Mouse (Mus musculus) heart, embryonic 13.5 days (tissue): Measurements from ENCODE around the gene Smpd4. TPM values are rescaled to one million over a fixed set of nuclear protein-coding genes. Genes with fewer than 3 reads are reported as not detected.

ENCODE experiments used
- ATAC-seq: fragments of 200-750 bp; cut with Nextera tagmentation; 2 replicates; pipeline ENCODE4 v1.8.0; 2017; ENCODE audit warnings: moderate TSS enrichment; ENCODE audit not compliant: insufficient number of reproducible peaks, low FRiP score, low TSS enrichment; ENCODE audit errors: extremely low read depth
- H3K27ac ChIP-seq: fragments of 300-500 bp; sonication (generic); replicated peaks from 2 replicates; pipeline ENCODE4 v1.5.1; 2015; ENCODE audit warnings: moderate library complexity, mild to moderate bottlenecking, inconsistent platforms
- H3K27me3 ChIP-seq: fragments of 300-500 bp; sonication (generic); replicated peaks from 2 replicates; pipeline ENCODE4 v1.6.1; 2015; ENCODE audit warnings: mild to moderate bottlenecking, inconsistent platforms
- H3K36me3 ChIP-seq: fragments of 300-500 bp; sonication (generic); 2 replicates; pipeline ENCODE4 v1.6.1; 2015; ENCODE audit warnings: mild to moderate bottlenecking, inconsistent platforms
- H3K4me1 ChIP-seq: fragments of 300-500 bp; sonication (generic); 2 replicates; pipeline ENCODE4 v1.6.1; 2015; ENCODE audit warnings: inconsistent platforms
- H3K4me2 ChIP-seq: fragments of 300-500 bp; sonication (generic); 2 replicates; pipeline ENCODE4 v1.6.1; 2015; ENCODE audit warnings: inconsistent platforms, mild to moderate bottlenecking, moderate library complexity
- H3K4me3 ChIP-seq: fragments of 300-500 bp; sonication (generic); 2 replicates; pipeline ENCODE4 v1.5.1; 2015; ENCODE audit warnings: moderate library complexity, mild to moderate bottlenecking, inconsistent platforms
- H3K9ac ChIP-seq: fragments of 300-500 bp; sonication (generic); 2 replicates; pipeline ENCODE4 v1.6.1; 2015; ENCODE audit warnings: inconsistent platforms, mild to moderate bottlenecking, moderate library complexity
- H3K9me3 ChIP-seq: fragments of 300-500 bp; sonication (generic); 2 replicates; pipeline ENCODE4 v1.6.1; 2016; ENCODE audit warnings: inconsistent platforms
- WGBS: fragments of 180-500 bp; shearing (Covaris S2); methylation state at CpG from one replicate; pipeline ENCODE4 v1.1.7; 2015; ENCODE audit warnings: mixed read lengths; 5-methylcytosine and 5-hydroxymethylcytosine counted together
- polyA plus RNA-seq: library from polyadenylated mRNA; unstranded; fragments of >200 nt; fragmentation: Nextera tagmentation; extraction: Ambion mirVana; gene quantifications from 2 replicates; pipeline ENCODE4 v1.2.1, GENCODE M21; 2015

The Smpd4 gene
- polyA plus RNA-seq, 1 experiment from 2014 or later: 23.8 TPM

DNA sequence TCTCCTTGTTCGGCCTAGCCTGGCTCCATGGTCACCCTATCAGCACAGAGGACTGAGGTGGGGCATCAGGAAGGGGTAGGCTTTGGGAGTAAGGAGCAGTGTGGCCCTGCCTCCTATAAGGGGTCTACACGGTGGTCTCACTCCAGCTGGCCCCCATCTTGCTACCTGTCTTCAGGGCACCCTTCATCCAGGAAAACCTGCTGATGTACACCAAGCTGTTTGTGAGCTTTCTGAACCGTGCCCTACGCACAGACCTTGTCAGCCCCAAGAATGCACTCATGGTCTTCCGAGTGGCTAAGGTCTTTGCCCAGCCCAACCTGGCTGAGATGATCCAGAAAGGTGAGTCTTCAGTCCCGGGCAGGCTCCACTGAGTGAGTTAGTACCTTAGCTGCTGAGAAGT, 20.8 kb downstream of the Smpd4 start:
- H3K9ac ChIP-seq: no peak overlapping the region
- H3K27me3 ChIP-seq: no peaks in the 10 kb centered on the region
- no peak for ATAC-seq
- WGBS: 91% methylated on average over 6 of the region's 6 CpGs
- no peak overlapping the region for H3K4me3 ChIP-seq
- no peak overlapping the region for H3K4me2 ChIP-seq
- no peaks in the 10 kb centered on the region for H3K9me3 ChIP-seq
- H3K36me3 ChIP-seq: peaks cover 75% of the 10 kb centered on the region
- peaks cover 31% of the 10 kb centered on the region for H3K4me1 ChIP-seq
- no peak overlapping the region for H3K27ac ChIP-seq

- no peaks in the 10 kb centered on the region for H3K9me3 ChIP-seq
- peaks cover 27% of the 10 kb centered on the region for H3K4me1 ChIP-seq
- H3K36me3 ChIP-seq: peaks cover 70% of the 10 kb centered on the region
- no peak overlapping the region for H3K9ac ChIP-seq
- H3K4me2 ChIP-seq: no peak overlapping the region
- H3K27me3 ChIP-seq: no peaks in the 10 kb centered on the region
- no peak overlapping the region for H3K4me3 ChIP-seq
- no peak overlapping the region for H3K27ac ChIP-seq
- ATAC-seq: no peak
- 93% methylated on average over 9 of the region's 9 CpGs for WGBS
Observed at GRCm38 (mm10) chr16:17640706-17641105, 21.6 kb downstream of the Smpd4 start.

DNA sequence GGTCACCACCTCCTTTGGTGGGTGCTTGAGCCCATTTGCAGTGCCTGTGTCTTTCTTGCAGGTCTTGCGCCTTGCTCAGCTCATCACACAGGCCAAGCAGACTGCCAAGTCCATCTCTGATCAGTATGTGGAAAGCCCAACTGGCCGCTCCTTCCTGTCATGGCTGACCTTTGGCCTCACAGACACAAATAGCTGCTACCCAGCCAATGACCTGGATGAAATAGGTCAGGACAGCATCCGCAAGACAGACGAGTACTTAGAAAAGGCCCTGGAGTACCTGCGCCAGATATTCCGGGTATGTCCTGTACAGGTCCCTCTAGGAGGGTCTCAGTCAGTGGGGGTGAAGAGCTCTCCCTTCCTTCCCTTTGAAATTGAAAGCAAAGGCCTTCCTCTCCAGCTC, 22.1 kb downstream of the Smpd4 start:
- ATAC-seq: no peak

DNA sequence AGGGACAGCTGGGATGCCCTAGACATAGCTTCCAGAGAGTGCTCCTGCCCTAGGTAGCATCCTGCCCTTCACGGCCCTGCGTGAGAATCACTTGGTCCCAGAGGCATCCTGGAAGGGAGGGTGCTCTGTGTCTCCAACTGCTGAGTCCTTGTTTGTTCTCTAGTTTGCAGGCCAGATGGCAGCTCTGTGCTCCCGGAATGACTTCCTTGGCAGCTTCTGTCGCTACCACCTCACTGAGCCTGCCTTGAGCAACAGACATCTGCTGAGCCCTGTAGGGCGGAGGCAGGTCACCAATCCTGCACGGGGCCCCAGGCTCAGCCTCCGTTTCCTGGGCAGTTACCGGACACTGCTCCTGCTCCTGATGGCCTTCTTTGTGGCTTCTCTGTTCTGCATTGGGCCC, 23.2 kb downstream of the Smpd4 start:
- no peak overlapping the region for H3K4me2 ChIP-seq
- peaks cover 64% of the 10 kb centered on the region for H3K36me3 ChIP-seq
- no peak overlapping the region for H3K9ac ChIP-seq
- no peak for ATAC-seq
- 88% methylated on average over 8 of the region's 8 CpGs for WGBS
- H3K9me3 ChIP-seq: no peaks in the 10 kb centered on the region
- H3K4me1 ChIP-seq: peaks cover 22% of the 10 kb centered on the region
- no peak overlapping the region for H3K27ac ChIP-seq
- H3K27me3 ChIP-seq: no peaks in the 10 kb centered on the region
- no peak overlapping the region for H3K4me3 ChIP-seq

More for the DNA sequence above, 22.1 kb downstream of the Smpd4 start:
- H3K27me3 ChIP-seq: no peaks in the 10 kb centered on the region
- no peak overlapping the region for H3K4me3 ChIP-seq
- WGBS: 79% methylated on average over 6 of the region's 6 CpGs
- H3K9ac ChIP-seq: no peak overlapping the region
- H3K27ac ChIP-seq: no peak overlapping the region
- H3K4me1 ChIP-seq: peaks cover 25% of the 10 kb centered on the region
- no peaks in the 10 kb centered on the region for H3K9me3 ChIP-seq
- H3K36me3 ChIP-seq: peaks cover 65% of the 10 kb centered on the region
- no peak overlapping the region for H3K4me2 ChIP-seq

DNA sequence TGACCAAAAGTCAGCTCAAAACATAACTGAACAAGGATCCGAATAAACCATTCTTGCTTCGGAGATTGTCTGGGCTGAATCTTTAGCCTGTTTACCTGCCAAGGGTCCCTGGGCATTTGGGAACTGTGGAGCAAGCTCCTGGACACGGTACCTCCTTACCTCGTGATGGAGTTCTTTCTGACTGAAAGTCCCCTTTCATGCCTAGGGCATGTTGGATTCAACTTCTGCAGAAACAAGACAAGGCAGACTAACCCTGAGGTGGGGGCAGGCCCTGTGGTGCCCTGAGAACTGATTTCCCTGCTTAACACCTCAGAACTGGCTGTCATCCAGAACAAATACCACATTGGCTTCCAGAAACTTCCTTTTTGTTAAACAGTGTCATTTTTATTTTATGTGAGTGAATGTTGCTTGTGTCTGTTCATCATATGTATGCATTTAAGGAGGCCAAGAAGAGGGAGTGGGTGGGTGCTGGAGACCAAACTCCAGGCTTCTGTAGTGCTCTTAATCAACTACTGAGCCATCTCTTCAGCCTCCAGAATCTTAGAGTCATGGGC, 24.4 kb downstream of the Smpd4 start:
- H3K4me1 ChIP-seq: peaks cover 13% of the 10 kb centered on the region
- no peak for ATAC-seq

DNA sequence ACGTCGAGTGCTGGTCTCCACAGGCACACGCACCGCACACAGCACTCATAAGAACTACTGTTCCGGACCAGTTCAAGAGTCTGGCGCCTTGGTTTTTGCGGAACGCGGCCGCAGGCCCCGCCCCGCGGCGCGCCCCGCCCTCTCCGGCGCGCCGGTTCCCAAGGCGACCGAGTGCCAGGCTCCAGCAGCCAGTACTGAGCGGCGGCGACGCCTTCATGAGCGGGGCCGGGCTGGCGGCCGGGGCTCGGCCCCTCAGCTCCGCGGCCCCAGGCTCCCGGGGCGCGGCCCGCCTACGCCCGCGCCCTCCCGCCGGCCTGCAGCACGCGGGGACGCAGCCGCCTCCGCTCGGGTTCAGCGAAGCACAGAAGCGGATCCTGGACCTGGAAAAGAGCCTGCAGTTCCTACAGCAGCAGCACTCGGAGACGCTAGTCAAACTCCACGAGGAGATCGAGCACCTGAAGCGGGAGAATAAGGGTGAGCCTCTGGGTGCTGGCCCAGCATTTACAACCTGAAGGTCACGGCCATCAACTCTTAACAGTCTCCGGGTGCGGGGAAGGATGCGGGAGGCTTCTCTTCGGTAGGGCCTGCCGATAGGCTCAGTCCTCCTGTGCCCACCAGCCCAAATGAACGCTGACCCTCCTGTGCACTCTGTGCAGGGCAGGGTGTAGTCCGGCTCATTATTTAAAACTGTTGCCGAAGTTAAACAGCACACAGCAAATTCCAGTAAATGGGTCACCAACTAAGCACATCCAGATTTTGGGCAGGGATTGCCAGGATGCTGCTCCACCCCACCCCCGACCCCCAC, 27.4 kb downstream of the Smpd4 start, which contains the start of gene Ccdc74a:
Gene Ccdc74a (plus strand): TSS at position 161 of the 805 bp plus-strand sequence.
- 0 out of 2 replicates have a peak within 1 kb of the TSS, but pooled peaks have one; percentile 41 for H3K27ac ChIP-seq

More for the DNA sequence above, 24.4 kb downstream of the Smpd4 start:
- H3K27ac ChIP-seq: no peak overlapping the region
- H3K9ac ChIP-seq: no peak overlapping the region
- 89% methylated on average over 4 of the region's 4 CpGs for WGBS
- no peak overlapping the region for H3K4me2 ChIP-seq
- H3K27me3 ChIP-seq: no peaks in the 10 kb centered on the region
- no peaks in the 10 kb centered on the region for H3K9me3 ChIP-seq
- H3K4me3 ChIP-seq: no peak overlapping the region
- peaks cover 54% of the 10 kb centered on the region for H3K36me3 ChIP-seq

DNA sequence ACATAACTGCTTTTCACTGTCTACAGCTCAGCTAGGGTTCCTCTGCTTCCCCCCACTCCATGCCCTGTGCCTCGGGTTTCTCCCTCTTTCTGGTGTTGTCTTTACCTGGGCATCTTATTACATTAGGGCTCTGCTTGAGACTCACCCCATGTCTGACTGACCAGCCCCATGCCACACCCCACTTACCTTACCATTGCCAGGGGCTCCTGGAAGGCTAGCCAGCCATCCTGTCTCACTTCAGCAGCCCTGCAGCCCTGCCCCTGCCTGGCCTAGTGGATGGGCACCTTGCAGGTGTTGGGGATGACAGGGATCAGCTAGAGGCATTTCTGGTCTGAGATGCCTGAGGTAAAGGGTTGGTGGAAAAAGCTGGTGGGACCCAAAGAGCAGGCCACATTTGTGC, 28.0 kb downstream of the Smpd4 start:
- Histone ChIP-seq H3K4me1 (peaks cover 13% of the 10 kb centered on the region), H3K4me2 (peak overlapping the region; percentile 92), H3K27me3 (no peaks in the 10 kb centered on the region), H3K9ac (peak overlapping the region; percentile 81), H3K4me3 (peak overlapping the region; percentile 63), H3K27ac (no peak overlapping the region), H3K9me3 (no peaks in the 10 kb centered on the region), H3K36me3 (peaks cover 49% of the 10 kb centered on the region)
- no peak for ATAC-seq
- 33% methylated on average over 1 of the region's 1 CpGs for WGBS

More for the DNA sequence above, 27.4 kb downstream of the Smpd4 start, which contains the start of gene Ccdc74a:
- Histone ChIP-seq H3K9ac (peak within 1 kb of the TSS; percentile 81), H3K4me2 (peak within 1 kb of the TSS; percentile 92), H3K4me3 (peak within 1 kb of the TSS; percentile 63), H3K4me1 (peaks cover 13% of the 10 kb centered on the region), H3K9me3 (no peaks in the 10 kb centered on the region), H3K36me3 (peaks cover 47% of the 10 kb centered on the region), H3K27me3 (no peaks in the 10 kb centered on the region)
- peak; percentile 91 for ATAC-seq
- 3% methylated on average over 63 of the region's 65 CpGs for WGBS

GRCm38 (mm10) chr16:17647566-17648340, 28.6 kb downstream of the Smpd4 start:
- H3K4me3 ChIP-seq: no peak overlapping the region
- H3K36me3 ChIP-seq: peaks cover 49% of the 10 kb centered on the region
- no peak overlapping the region for H3K4me2 ChIP-seq
- H3K4me1 ChIP-seq: peaks cover 14% of the 10 kb centered on the region
- H3K9me3 ChIP-seq: no peaks in the 10 kb centered on the region
- no peaks in the 10 kb centered on the region for H3K27me3 ChIP-seq
- no peak overlapping the region for H3K9ac ChIP-seq
- H3K27ac ChIP-seq: no peak overlapping the region
- WGBS: 87% methylated on average over 10 of the region's 10 CpGs
- no peak for ATAC-seq

DNA sequence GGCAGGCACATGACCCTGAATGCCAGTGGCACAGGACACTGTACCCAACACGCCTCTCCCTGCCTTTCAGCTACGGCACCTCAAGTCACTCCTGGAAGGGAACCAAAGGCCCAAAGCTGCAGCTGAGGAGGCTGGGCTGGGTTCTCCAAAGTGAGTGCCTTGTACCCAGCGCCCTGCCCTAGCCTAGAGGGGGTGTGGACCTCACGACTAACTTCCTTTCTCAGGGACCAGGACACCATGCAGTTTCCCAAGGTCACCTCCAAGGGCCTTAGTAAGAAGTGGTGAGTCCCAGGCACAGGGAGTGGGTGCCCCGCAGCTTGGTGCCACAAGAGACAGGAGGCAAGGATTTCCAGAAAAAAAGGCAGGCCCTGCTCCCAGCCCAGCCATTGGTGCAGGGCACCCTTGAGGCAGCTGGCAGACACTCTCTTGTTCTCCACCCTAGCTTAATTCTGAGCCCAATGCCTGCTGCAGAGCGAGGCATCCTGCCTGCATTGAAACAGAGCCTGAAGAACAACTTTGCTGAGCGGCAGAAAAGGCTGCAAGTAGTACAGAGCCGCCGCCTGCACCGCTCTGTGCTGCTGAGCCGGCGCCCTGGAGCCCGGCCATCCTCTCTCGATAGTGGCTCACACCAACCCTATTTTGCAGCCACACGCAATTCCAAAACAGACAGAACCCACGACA, 30.9 kb downstream of the Smpd4 start:
- Histone ChIP-seq H3K9me3 (no peaks in the 10 kb centered on the region), H3K4me1 (peaks cover 18% of the 10 kb centered on the region), H3K4me3 (no peak overlapping the region), H3K4me2 (no peak overlapping the region), H3K36me3 (peaks cover 61% of the 10 kb centered on the region), H3K27me3 (no peaks in the 10 kb centered on the region), H3K9ac (no peak overlapping the region), H3K27ac (no peak overlapping the region)
- 83% methylated on average over 16 of the region's 16 CpGs for WGBS
- ATAC-seq: no peak

GRCm38 (mm10) chr16:17650711-17651110, 31.6 kb downstream of the Smpd4 start:
- H3K4me3 ChIP-seq: no peak overlapping the region
- no peak for ATAC-seq
- 95% methylated on average over 1 of the region's 1 CpGs for WGBS
- H3K9ac ChIP-seq: no peak overlapping the region
- no peaks in the 10 kb centered on the region for H3K27me3 ChIP-seq
- H3K4me1 ChIP-seq: peaks cover 19% of the 10 kb centered on the region
- no peaks in the 10 kb centered on the region for H3K9me3 ChIP-seq
- no peak overlapping the region for H3K4me2 ChIP-seq
- no peak overlapping the region for H3K27ac ChIP-seq
- H3K36me3 ChIP-seq: peaks cover 68% of the 10 kb centered on the region

DNA sequence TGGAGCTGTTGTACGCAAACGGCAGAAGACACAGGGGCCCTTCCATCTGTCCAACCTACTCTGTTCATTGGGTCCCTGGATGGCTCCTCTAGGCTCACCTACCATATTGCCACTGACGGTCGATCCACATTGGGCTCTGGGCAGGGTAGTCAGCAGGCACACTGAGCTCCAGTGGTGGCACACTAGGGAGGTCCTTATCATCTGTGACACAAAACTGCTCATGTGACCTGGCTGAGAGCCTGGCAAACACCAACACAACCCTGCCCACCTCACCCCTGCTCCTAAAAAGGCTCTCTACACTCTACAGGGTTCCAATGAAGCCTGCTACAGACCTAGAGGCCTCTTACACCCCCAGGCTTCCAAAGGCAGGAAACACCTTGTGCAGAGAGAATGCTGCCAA, 33.5 kb downstream of the Smpd4 start:
- peaks cover 75% of the 10 kb centered on the region for H3K36me3 ChIP-seq
- ATAC-seq: no peak
- H3K4me1 ChIP-seq: peaks cover 24% of the 10 kb centered on the region
- H3K4me3 ChIP-seq: no peak overlapping the region
- no peaks in the 10 kb centered on the region for H3K27me3 ChIP-seq
- no peak overlapping the region for H3K4me2 ChIP-seq
- H3K9ac ChIP-seq: no peak overlapping the region
- H3K27ac ChIP-seq: no peak overlapping the region
- H3K9me3 ChIP-seq: no peaks in the 10 kb centered on the region
- WGBS: 78% methylated on average over 4 of the region's 4 CpGs
